Mouse (Mus musculus): Measurements from ENCODE around the gene Dop1b.

Dop1b gene

GRCm38 (mm10) chr16:93714426-93714825, 2.7 kb downstream of the Dop1b start:
- no peak for DNase-seq

GRCm38 (mm10) chr16:93715826-93716225, 4.1 kb downstream of the Dop1b start:
- no peak for DNase-seq

GRCm38 (mm10) chr16:93717299-93717703, 5.6 kb downstream of the Dop1b start:
- peak; percentile 28 for DNase-seq

GRCm38 (mm10) chr16:93721771-93722170, 10.1 kb downstream of the Dop1b start:
- DNase-seq, result no peak

- no peak for DNase-seq
These were observed 10.8 kb downstream of the Dop1b start for GRCm38 (mm10) chr16:93722476-93722875.

GRCm38 (mm10) chr16:93725417-93726144, 13.9 kb downstream of the Dop1b start:
- DNase-seq, result no peak

GRCm38 (mm10) chr16:93726186-93726585, 14.5 kb downstream of the Dop1b start:
- no peak for DNase-seq

GRCm38 (mm10) chr16:93728676-93729075, 17.0 kb downstream of the Dop1b start:
- no peak for DNase-seq

GRCm38 (mm10) chr16:93729801-93730721, 18.4 kb downstream of the Dop1b start:
- no peak for DNase-seq

GRCm38 (mm10) chr16:93731310-93731709, 19.6 kb downstream of the Dop1b start:
- DNase-seq, result no peak

GRCm38 (mm10) chr16:93732875-93733569, 21.3 kb downstream of the Dop1b start:
- no peak for DNase-seq

GRCm38 (mm10) chr16:93739251-93739650, 27.5 kb downstream of the Dop1b start:
- DNase-seq, result no peak

GRCm38 (mm10) chr16:93742903-93743302, 31.2 kb downstream of the Dop1b start:
- DNase-seq, result no peak

- DNase-seq, result no peak
These were observed 32.4 kb downstream of the Dop1b start for GRCm38 (mm10) chr16:93744049-93744490.

- DNase-seq, result no peak
These were observed 33.2 kb downstream of the Dop1b start for GRCm38 (mm10) chr16:93744804-93745340.

GRCm38 (mm10) chr16:93746397-93746796, 34.7 kb downstream of the Dop1b start:
- DNase-seq, result no peak

GRCm38 (mm10) chr16:93746957-93747356, 35.3 kb downstream of the Dop1b start:
- no peak for DNase-seq

GRCm38 (mm10) chr16:93747421-93747820, 35.7 kb downstream of the Dop1b start:
- DNase-seq, result no peak

- DNase-seq, result no peak
These were observed 37.6 kb downstream of the Dop1b start for GRCm38 (mm10) chr16:93749147-93749910.

GRCm38 (mm10) chr16:93750464-93750863, 38.8 kb downstream of the Dop1b start:
- no peak for DNase-seq

GRCm38 (mm10) chr16:93751816-93752215, 40.1 kb downstream of the Dop1b start:
- no peak for DNase-seq

- no peak for DNase-seq
These were observed 44.9 kb downstream of the Dop1b start for GRCm38 (mm10) chr16:93756622-93757021.

Measured in right cerebral cortex, postnatal 25 days (tissue).